Mouse (Mus musculus) gastrocnemius, postnatal 10 days (tissue): Measurements from ENCODE around the gene Gm40193. TPM values are rescaled to one million over a fixed set of nuclear protein-coding genes. Genes with fewer than 3 reads are reported as not detected.
"Not testable (repeated sequence)": the region's sequence is repeated elsewhere in the genome, so short reads cannot be mapped to it uniquely, and the experiment has no call there.

ENCODE experiments used
- DNase-seq: peaks from one replicate; pipeline ENCODE4 v3.0.0; 2021; ENCODE audit warnings: mixed read lengths
- long read RNA-seq, 2 experiments: library from polyadenylated mRNA; stranded (forward); transcript quantifications; one replicate each; pipeline ENCODE4 v2.0.0; 2021
- total RNA-seq, 2 experiments: library from RNA; stranded (reverse); gene quantifications; 2 replicates each; pipeline ENCODE4 v1.2.3; 2021

The Gm40193 gene
- total RNA-seq, result not detected
- long read RNA-seq, experiment 1, result 0 reads
- long read RNA-seq, experiment 2, result 0 reads

DNA sequence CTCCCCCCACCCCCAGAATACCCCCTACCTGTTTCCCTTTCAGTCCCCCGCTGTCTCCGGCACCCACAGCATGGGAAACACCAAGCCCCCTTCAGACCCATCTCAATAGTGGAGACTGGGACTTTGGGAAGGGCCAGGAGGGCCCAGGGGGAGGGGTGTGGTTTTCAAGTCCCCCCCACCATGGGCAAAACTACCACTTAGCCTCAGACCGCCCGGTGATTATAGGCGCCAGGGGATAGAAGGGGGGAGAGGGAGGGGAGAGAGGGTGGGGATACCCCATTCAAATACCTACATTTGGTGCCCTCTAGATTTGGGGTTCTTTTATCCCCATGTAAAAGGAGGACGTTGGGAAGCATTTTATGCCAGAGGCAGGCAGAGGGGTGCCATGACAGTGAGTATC lies at the start of gene Gm40193:
Gene Gm40193 (minus strand): TSS at position 101 of the 400 bp plus-strand sequence.
- no peak for DNase-seq

DNA sequence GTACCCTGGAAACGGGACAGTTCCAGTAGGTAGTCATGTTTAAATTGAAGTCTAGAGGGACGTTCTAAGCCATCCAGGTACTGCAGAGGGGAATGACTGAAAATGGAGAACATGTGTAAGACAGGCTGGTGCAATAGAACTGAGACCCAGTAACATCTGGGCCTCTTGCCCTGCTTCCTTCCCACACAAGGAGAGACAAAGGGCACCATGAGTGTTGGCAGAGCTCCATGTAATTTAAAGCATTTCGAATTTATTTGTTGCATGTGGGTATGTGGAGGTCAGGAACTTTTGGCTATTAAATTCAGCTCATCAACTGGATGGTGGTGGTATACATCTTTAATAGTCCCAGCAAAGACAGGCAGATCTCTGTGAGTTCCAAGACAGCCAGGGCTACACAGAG lies 49.5 kb upstream of the Gm40193 start:
- no peak for DNase-seq

DNA sequence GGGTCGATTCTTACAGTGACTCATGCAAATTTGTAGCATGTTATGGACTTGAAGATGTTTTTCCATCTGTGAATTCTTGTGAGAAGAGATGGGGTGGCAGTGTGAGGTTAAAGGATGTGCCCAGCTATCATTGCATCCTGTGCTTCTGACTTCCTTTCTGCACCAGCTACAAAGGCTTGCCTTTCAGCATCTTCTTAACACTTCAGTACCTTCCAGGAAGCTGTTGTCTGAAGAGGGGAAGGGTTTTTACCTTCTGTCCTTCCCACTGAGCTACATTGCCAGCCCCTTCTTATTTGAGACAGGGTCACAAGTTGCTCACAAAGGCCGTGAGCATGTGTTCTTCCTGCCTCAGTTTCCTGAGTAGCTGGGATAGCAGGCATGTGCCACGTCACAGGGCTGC lies 48.2 kb upstream of the Gm40193 start:
- no peak for DNase-seq

DNA sequence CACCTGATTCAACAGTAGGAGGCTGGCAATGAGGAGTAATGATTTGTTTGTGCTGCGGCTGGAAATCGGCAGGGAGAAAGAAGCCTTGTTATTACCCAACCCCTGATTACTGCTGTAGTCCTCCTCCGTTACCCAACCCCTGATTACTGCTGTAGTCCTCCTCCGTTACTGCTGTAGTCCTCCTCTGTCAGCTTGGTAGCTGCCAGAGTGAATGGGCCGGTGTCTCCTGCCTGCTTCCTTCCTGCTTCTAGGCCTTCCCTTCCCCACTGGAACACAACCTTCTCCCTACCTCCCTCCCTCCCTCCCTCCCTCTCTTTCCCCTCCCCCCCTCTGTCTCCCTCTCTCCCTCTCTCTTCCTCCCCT lies 47.6 kb upstream of the Gm40193 start:
- DNase-seq, result no peak

DNA sequence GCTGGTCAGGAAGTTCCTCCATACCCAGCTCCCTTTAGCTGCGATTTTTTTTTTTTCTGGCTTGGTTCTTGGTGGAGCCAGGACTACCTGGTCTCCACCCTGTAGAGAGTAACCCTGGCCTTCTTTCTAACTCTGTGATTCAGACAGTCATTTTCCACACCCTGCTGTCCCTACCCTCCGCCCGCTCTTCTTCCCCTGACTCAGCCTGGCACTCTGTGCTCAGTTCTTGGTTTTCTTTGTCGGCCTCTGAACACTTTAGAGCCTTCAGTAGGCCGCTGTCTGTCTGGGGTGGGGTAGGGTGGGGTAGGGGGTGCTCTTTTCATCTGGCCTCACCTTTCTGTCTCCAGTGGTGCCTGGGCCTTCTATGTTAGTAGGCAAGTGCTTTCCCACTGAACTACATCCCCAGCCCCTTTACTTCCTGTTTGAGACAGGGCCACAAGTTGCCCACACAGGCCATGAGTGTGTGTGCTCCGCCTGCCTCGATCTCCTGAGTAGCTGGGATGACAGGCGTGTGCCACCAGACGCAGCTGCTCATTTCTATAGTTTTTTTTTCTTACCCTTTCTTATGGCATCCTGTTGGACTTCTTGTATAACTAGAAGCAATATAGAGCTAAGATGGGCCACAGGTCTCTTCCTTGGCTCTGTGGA lies 47.1 kb upstream of the Gm40193 start:
- no peak for DNase-seq

DNA sequence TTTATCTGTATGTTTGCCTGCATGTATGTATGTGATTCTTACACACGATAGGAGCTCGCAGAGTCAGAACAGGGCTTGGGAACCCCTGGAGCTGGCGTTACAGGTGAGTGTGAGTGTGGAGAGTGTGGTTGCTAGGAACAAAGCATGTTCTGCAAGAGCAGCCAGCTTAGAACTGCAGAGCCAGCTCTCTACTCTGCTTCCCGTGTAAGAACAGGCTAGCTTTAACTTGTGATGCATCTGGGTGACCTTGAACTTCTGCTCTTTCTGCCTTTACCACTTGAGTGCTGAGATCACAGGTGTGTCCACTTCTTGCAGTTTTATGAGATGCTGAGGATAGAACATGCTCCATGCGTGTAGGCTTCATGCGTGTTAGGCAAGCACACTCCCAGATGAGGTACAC lies 46.2 kb upstream of the Gm40193 start:
- no peak for DNase-seq

DNA sequence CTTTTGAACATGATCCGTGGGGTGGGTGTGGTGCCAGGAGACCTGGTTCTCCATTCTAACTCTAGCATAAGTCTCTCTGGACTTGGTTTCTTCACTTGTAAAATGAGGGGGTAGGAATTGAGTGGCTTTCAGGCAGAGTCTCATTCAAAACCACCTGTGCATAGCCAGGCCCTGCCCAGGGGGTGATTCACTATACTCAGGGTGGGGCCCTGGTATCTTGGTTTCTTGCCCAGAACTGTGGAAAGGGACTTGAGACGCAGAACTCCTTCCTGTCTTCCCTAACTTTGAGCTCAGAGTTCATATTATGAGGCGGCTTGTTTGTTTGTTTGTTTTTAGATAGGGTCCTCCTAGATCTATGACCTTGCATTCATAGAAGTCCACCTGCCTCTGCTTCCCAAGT lies 44.5 kb upstream of the Gm40193 start:
- DNase-seq, result no peak

DNA sequence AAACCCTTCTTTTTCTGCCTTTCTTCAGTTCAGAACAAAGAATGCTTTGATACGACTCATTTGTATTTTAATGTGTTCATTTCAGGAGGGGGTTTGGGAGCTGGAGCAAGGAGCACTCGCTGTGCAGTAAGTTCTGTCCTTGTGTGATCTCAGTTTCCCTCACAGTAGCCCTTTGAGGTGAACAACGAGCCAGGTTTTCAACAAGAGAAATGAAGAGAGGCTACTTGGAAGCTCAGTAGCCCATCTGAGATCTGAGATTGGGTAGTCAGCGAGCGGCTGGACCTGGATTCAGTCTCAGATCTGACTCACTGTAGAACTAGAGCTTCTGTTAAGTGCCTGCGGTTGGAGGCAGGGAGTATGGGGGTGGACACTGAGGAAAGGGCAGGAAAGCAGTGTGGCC lies 41.1 kb upstream of the Gm40193 start:
- DNase-seq, result no peak

DNA sequence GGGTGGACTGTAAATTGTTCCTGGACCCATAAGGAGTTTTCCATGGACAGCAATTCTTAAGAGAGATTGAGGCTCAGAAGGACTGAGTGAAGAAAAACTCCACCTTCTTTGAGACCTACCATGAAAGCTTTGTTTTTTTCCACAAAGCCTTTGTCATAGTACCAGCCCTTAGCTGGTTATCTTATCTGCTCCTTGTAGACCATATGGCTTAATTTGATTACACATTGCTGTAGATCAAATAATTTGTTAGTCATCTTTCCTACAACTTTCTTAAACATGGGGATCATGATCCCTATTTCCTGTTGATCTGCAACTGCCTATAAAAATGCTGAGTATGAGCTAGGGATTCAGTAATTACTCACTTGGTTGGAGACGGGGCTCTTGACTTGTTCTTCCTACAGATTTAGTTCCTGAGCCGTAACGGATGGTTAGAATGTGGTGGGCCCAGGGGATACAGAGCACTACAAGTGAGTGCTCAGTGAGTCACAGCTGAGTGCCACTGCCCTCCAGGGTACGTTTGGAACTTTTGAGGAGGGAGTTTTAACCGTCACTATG lies 39.7 kb upstream of the Gm40193 start:
- no peak for DNase-seq

DNA sequence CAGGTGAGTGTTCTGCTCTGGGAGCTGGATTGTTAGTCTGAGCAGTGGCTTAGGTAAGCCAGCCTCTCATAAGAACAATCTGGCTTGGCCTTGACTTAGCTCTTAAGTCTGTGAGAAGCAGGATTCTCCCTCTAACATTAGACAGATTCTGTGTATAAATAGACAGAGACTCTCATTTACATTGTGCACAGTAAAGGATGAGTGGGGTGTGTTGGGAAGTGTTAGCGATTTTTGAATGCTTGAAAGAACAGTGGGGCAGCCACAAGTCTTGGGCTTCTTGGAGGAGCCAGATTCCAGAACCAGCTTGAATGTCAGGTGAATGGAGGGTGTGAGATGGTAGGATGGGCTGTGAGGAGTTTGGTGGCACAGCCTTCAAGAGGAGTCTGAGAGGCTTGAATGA lies 38.9 kb upstream of the Gm40193 start:
- no peak for DNase-seq

DNA sequence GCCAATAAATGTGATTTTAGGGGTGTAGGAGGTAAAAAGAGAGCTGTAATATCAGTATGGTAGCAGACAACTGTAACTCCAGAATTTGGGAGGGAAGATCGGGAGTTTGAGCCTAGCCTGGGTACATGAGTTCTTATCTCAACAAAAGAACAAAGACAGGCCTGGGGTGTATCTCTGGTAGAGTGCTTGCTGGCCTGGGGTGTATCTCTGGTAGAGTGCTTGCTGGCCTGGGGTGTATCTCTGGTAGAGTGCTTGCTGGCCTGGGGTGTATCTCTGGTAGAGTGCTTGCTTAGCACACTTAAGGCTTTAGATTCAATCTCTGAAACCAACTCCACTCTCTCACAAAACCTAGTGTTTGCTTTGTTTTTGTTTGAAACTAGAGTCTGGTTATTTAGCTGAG lies 37.9 kb upstream of the Gm40193 start:
- DNase-seq, result not testable (repeated sequence)

DNA sequence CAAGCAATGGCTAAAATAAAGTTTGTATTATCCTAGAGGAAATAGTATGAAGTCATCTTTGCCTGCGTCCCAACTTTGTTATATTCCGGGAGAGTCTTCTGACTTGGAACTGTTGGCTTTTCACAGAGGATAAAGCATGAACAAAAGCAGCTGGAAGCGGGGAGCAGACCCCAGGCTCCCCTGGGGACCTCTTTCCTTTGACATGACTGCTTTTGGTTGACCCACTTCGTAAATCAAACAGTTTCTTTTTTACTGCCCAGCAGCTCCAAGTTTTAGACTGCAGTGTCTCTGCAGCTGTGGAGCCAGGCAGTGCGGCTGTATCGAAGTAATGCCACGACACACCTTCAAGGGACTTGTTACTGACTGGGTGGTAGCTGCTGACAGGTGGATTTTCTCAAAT lies 33.8 kb upstream of the Gm40193 start:
- no peak for DNase-seq

DNA sequence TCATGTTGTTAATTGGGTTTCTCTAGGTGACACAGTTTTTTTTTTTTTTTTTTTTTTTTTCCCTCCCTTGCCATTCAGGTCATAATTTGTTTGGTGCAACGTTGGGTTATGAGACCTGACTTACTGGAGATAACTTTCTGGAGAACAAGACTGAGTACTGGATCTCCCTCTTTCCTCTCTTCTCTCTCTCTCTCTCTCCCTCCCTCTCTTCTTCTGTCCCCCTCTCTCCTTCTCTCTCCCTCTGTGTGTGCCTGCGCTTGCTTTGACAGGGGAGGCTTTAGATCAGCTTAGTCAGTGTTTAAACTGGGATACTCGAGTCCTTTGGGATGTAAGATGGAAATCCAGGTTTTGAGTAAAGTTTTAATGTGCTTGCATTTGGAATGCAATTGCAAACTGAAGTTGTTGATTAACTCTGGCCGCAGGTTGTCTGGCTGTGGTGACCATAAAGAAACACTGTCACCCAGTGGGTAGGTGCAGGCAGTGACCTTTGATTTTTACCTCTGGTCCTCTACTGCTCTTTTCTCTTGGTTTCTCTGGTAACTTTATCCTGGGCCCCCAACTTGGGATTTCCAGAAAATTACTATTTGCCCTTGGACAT lies 31.6 kb upstream of the Gm40193 start:
- DNase-seq, result no peak

DNA sequence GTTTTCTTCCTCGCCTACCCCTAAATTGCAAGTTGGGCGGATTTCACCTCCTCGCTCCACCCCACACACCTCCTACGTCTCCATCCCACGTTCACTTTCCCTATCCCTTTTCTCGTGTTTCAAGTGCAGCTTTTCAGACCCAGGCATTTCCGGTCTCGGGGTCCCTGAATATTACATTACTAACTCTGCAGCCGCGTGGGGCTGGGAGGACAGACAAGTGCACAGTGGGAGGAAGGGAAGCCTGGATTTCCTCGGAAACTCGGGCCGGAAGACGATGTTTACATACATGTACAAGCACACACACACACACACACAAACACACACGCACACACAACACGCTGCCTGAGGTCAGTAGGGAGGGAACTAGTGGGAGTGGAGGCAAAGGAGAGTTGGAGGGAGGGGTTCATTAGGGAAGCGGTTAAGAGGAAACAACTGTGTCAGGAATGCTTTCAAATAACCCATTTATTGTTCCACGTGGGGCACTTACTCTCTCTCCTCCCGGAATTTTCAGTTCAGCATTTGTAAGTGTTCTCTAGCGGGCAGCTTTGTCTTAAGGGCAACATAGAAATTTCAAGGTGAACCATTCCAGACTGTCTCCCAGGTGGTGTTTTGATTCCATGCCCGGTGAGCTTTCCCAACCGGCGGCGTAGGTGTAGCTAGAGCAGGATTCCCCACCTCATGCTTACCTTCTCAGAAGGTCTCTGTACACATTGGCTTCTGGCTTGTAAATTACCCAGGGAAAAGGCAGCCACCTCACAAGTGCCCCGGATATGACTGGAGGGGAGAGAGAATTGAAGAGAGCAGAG lies 30.9 kb upstream of the Gm40193 start:
- peak; percentile 22 for DNase-seq

DNA sequence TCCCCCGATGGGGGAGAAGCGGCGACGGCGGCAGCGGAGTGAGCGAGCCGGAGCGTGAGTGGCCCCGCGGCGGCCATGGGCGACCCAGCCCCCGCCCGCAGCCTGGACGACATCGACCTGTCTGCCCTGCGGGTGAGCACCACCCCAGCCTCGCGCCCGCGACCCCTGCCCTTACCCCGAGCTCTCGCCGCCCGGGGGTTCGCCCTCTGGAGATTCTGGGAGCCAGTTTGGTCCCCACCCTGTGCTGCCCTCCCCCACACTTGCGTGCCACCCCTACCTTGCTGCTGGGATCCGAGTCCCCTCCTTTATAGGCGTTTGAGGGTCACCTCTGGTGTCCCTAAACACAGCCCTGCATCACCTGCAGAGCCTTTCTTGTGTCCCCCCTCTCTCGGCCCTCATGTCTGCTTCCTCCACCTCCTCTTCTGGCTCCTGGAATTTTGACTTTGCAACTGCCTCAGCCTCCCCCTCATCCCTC lies 30.3 kb upstream of the Gm40193 start:
- DNase-seq, result no peak

DNA sequence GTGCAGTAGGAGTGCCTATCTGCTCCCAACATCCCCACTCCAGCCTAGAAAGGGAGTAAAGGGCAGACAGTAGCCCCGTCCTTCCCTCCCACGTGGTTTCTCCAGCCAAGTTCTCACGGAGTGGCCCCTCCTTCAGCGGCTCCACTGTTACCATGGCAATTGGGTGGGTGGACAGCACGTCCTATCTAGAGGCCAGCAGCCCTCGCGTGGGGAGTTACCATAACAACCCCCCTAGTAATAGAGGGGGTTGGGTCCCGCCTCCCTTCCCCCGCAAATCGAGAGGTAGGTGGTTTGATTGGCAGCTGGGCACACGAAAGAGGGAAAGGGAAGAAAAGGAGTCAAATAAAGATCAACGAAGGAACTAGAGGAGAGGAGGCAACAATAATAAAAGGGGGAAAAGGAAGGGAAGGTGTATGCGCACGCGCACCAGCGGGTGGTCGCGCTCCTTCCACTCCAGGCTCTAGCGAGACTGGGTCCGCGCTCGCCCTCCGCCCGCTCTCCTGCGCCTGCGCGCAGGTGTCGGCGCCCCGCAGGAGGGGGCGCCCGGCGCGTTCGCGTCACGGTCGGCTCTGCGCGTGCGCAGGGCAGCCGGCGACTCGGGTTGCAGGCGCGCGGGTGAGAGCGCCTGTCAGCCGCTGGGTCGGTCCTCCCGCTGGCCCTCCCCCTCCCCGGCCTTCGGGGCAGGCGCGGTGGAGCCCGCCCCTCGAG lies 29.7 kb upstream of the Gm40193 start, which contains the start of gene Mink1:
Gene Mink1 (plus strand): TSS at position 595 of the 708 bp plus-strand sequence.
- DNase-seq, result peak; percentile 90

DNA sequence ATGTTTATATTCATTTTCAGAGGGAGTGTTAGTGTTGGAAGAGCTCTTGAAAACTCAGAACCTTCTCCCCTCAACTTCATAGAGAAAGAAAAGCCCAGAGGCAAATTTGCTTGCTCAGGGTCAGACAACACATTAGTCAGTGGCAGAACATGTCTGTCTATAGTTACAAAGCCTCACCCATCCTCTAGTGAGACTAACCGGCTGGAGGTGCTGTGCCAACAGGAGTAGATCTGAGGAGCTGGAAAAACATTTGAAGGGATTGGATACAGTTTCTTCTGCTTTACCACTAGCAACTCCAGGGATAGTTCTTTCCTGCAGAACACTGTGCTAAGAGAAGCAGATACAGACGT lies 29.2 kb upstream of the Gm40193 start:
- no peak for DNase-seq

DNA sequence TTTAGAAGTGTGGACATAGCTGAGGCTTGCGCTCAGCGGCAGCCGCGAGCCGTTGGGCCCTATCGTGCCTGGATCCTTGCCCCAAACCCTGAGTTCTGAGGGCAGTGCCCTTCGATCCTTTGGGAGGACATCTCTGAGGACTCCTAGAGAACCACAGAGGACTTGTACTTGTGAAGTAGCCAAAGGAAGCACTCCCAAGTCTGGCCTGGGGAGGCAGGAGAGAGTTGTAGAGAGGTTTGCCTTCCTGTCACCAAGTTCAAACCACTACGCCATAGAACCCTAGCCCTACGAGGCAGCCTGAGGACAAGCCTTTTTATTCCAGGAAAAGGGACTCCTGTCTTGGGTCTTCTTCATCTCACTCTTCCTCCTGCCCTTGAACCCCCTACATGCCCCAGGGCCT lies 24.8 kb upstream of the Gm40193 start:
- DNase-seq, result no peak

DNA sequence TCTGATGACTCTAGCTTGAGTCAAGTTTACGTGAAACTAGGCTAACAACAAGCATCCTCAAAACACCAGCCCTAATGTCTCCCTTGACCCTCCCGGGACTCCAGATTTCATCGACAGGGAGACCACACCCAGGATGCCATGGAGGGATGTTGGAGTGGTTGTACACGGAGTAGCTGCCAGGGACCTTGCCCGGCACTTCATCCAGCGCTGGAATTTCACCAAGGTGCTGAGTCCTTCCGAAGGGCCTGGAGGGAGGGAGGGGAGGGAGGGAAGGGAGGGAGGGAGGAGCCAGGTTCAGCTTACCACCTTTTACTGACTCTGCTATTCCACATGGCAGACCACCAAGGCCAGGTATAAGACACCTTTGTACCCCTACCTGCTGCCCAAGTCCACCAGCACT lies 21.2 kb upstream of the Gm40193 start:
- no peak for DNase-seq

DNA sequence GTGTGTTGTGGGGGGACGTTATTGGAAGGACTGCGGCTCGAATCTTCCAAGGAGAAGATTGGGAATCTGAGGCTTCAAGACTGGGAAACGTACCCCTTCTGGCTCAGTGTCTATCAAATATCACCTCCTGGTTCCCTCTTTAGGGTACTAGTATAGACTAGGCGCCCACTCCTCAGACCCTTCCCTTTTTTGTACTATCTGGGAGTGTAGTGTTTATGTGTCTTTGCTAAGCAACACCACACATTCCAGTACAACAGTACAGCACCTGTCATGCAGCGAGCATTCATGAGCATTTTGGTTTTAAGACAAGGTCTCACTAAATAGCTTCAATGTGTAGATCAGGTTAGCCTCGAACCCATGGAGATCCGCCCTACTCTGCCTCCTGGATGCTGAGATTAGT lies 18.8 kb upstream of the Gm40193 start:
- DNase-seq, result no peak

DNA sequence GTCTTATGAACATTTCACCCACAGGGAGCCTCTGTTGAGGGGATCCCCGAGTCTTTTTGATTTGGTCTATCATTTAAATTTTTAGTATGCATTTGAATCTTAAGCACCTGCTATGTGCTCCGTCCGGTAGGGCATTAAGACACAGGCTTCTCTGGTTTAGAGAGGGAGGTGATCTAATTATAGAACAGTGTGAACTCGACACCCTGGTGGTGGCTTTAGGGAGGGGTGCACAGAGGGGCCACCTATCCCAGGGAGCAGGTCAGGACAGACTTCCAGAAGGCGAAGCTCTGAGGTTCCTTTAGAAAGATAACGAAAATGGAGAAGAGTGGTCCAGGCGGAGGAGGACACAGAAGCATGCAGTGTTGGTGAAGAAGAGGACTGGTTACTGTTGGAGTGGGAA lies 11.8 kb upstream of the Gm40193 start:
- DNase-seq, result peak; percentile 20

DNA sequence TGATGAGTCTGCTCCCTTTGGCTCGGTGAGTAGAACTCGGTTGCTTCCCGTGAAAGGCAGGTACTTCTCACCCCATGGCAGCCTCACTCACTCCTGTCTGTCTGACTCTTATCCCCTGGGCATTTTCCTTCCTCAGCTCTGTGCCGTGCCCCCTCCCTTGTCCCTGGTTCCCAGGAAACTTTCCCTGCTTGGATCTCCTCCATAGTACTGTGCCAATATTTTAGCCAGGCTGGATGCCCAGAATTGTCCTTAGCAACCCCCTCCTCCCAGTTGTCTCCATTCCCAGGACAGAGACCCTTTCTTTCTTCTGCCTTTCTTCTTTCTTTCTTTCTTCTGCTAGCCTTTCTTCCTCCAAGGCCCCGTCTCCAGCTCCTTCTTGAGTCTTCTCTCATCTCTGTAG lies 8.7 kb upstream of the Gm40193 start:
- no peak for DNase-seq

DNA sequence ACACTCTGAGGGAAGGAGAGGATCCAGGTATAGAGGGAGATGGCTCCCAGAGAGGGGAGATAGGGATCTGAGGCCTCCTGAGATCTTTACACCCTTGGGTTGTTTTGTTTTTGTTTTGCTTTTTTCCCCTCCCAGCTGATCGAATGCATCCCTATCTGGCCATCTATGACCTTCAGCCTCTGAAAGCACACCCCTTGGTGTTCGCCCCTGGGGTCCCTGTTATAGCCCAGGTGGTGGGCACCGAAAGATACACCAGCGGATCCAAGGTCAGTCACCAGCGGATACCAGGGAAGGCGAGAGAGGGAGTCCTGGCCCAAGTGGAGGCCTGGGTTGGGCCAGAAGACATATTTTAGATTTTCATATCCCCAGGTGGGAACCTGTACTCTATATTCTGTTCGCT lies 8.2 kb upstream of the Gm40193 start:
- no peak for DNase-seq
